Mouse (Mus musculus) lung, embryonic 14.5 days (tissue): ENCODE results near the gene Mfap2. TPM values are rescaled to one million over a fixed set of nuclear protein-coding genes. Genes with fewer than 3 reads are reported as not detected.

Experiments
- ATAC-seq: fragments of 200-750 bp; cut with Nextera tagmentation; 2 replicates; pipeline ENCODE4 v1.8.0; 2017; ENCODE audit warnings: mild to moderate bottlenecking, moderate TSS enrichment, moderate library complexity; ENCODE audit not compliant: insufficient read depth
- DNase-seq: peaks from one replicate; pipeline ENCODE4 v3.0.0-alpha.2; 2015
- H3K27ac ChIP-seq: fragments of 300-500 bp; sonication (generic); 2 replicates; pipeline ENCODE4 v1.5.1; 2014; ENCODE audit warnings: low read depth, mild to moderate bottlenecking, moderate library complexity
- H3K27me3 ChIP-seq: fragments of 300-500 bp; sonication (generic); 2 replicates; pipeline ENCODE4 v1.6.1; 2014; ENCODE audit warnings: low read length, control low read depth; ENCODE audit not compliant: insufficient read depth
- H3K36me3 ChIP-seq: fragments of 300-500 bp; sonication (generic); 2 replicates; pipeline ENCODE4 v1.6.1; 2014; ENCODE audit warnings: control low read depth; ENCODE audit not compliant: insufficient read depth
- H3K4me1 ChIP-seq: fragments of 300-500 bp; sonication (generic); 2 replicates; pipeline ENCODE4 v1.6.1; 2014; ENCODE audit warnings: antibody characterized with exemption, control low read depth; ENCODE audit not compliant: insufficient read depth
- H3K4me2 ChIP-seq: fragments of 300-500 bp; sonication (generic); 2 replicates; pipeline ENCODE4 v1.6.1; 2014; ENCODE audit warnings: mild to moderate bottlenecking
- H3K4me3 ChIP-seq: fragments of 300-500 bp; sonication (generic); 2 replicates; pipeline ENCODE4 v1.5.1; 2014; ENCODE audit warnings: low read depth, low read length
- H3K9ac ChIP-seq: fragments of 300-500 bp; sonication (generic); 2 replicates; pipeline ENCODE4 v1.6.1; 2014
- H3K9me3 ChIP-seq: fragments of 300-500 bp; sonication (generic); 2 replicates; pipeline ENCODE4 v1.6.1; 2016; ENCODE audit warnings: low read depth, low read length, control low read depth
- CTCF ChIP-seq: IDR thresholded peaks from 2 replicates; pipeline ENCODE4 v1.5.1; 2016; ENCODE audit warnings: antibody characterized with exemption, low read depth
- WGBS: fragments of 180-500 bp; shearing (Covaris S2); extraction: QIAGEN DNeasy Blood & Tissue Kit; methylation state at CpG from one replicate; pipeline ENCODE4 v1.1.7; 2014; 5-methylcytosine and 5-hydroxymethylcytosine counted together
- polyA plus RNA-seq: library from polyadenylated mRNA; unstranded; fragments of >200 nt; fragmentation: Nextera tagmentation; extraction: Ambion mirVana; gene quantifications from 2 replicates; pipeline ENCODE4 v1.2.1, GENCODE M21; 2014

The Mfap2 gene
- polyA plus RNA-seq, 1 experiment from 2014 or later: 566 TPM

DNA sequence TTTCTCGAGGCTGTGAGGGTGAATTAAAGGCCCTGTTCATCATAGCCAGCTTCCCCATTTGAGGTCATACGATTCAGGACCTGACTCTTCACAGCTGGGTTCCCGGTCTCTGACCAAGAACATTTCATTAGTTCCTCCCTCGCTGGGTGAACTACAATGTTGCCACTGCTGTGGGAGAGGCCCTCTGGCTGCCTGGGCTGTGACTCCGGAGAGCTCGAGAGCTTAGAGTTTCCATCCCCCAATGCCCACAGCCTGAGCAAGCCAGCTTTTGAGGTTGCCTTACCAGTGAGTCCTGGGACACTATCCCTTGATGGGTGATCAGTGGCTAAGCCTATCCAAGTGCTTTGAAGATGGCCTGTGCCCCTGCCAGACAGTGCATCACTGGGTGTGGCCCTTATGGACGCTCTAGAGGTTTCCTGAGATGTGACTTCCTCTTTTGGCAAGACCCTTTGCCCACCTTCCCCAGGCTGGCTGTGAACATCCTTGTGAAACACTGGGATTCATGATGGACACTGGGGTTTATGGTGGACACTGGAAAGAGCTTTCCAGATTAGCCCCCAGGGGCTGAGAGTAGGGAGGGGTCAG, 21.4 kb upstream of the Mfap2 start:
- no peak for TF ChIP-seq CTCF
- WGBS: 66% methylated on average over 7 of the region's 7 CpGs
- DNase-seq: no peak

GRCm38 (mm10) chr4:140989447-140989846, 20.8 kb upstream of the Mfap2 start:
- no peak for TF ChIP-seq CTCF
- no peak overlapping the region for H3K27ac ChIP-seq
- DNase-seq (no peak), ATAC-seq (no peak)
- no peak overlapping the region for H3K4me2 ChIP-seq
- H3K27me3 ChIP-seq: no peaks in the 10 kb centered on the region
- H3K4me1 ChIP-seq: peaks cover 5% of the 10 kb centered on the region
- no peak overlapping the region for H3K9ac ChIP-seq
- WGBS: 91% methylated on average over 14 of the region's 14 CpGs
- H3K9me3 ChIP-seq: no peaks in the 10 kb centered on the region
- H3K36me3 ChIP-seq: peaks cover 19% of the 10 kb centered on the region
- no peak overlapping the region for H3K4me3 ChIP-seq

More for the DNA sequence above, 21.4 kb upstream of the Mfap2 start:
- no peak overlapping the region for H3K4me2 ChIP-seq
- ATAC-seq: no peak
- peaks cover 14% of the 10 kb centered on the region; the same call in 1 of the 2 replicates for H3K36me3 ChIP-seq
- H3K27ac ChIP-seq: no peak overlapping the region
- H3K9ac ChIP-seq: no peak overlapping the region
- H3K9me3 ChIP-seq: no peaks in the 10 kb centered on the region
- peaks cover 5% of the 10 kb centered on the region for H3K4me1 ChIP-seq
- no peaks in the 10 kb centered on the region for H3K27me3 ChIP-seq
- no peak overlapping the region for H3K4me3 ChIP-seq

DNA sequence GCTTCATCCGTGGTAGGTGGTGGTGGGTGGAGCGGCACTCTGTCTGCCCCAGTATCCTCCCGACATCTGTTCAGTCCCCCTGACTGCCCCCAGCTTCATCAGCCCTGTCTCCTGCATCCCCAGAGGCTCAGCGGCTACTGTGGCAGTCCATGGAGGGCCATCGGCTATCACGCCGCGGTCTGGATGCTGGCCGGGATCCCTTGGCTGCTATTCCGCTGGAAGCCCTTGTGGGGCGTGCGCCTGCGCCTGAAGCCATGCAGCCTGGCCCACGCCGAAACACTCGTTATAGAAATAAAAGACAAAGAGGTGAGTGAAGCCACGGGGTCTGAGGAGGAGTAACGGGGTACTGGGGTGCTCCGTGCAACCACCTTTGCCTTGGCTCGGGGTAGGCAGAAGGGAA, 18.0 kb upstream of the Mfap2 start:
- no peaks in the 10 kb centered on the region for H3K27me3 ChIP-seq
- H3K9ac ChIP-seq: no peak overlapping the region
- no peak overlapping the region for H3K4me2 ChIP-seq
- no peak overlapping the region for H3K27ac ChIP-seq
- H3K4me3 ChIP-seq: no peak overlapping the region
- TF ChIP-seq CTCF: no peak
- peaks cover 45% of the 10 kb centered on the region for H3K36me3 ChIP-seq
- WGBS: 85% methylated on average over 20 of the region's 20 CpGs
- ATAC-seq: no peak
- H3K4me1 ChIP-seq: peaks cover 5% of the 10 kb centered on the region
- no peaks in the 10 kb centered on the region for H3K9me3 ChIP-seq
- no peak for DNase-seq

GRCm38 (mm10) chr4:140993846-140994245, 16.4 kb upstream of the Mfap2 start:
- TF ChIP-seq CTCF: no peak
- H3K4me3 ChIP-seq: no peak overlapping the region
- H3K4me1 ChIP-seq: no peaks in the 10 kb centered on the region
- ATAC-seq (no peak), DNase-seq (no peak)
- WGBS: 73% methylated on average over 8 of the region's 8 CpGs
- H3K36me3 ChIP-seq: peaks cover 58% of the 10 kb centered on the region
- H3K9me3 ChIP-seq: no peaks in the 10 kb centered on the region
- H3K27me3 ChIP-seq: no peaks in the 10 kb centered on the region
- H3K4me2 ChIP-seq: no peak overlapping the region
- no peak overlapping the region for H3K9ac ChIP-seq
- no peak overlapping the region for H3K27ac ChIP-seq

DNA sequence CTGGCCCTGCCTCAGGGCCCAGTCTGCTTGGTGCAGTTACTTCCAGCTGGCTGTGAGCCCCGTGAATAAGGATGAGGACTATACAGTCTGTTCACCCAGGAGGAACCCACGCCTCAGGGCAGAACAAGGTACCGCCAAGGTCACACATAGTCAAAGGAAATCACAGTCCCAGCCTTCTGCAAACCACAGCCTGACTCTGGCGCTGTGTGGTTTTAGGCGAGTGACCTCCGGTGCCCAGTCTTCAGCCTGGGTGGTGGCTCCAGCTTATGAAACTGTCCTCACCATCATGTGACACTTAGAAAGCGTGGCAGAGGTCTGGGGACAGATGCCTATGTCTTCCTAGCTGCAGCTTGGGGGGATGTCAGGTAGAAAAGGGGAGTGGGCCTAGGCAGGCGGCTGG, 14.4 kb upstream of the Mfap2 start:
- DNase-seq: no peak
- 87% methylated on average over 8 of the region's 8 CpGs for WGBS
- Histone ChIP-seq H3K36me3 (peaks cover 75% of the 10 kb centered on the region), H3K4me3 (no peak overlapping the region), H3K9me3 (no peaks in the 10 kb centered on the region), H3K9ac (no peak overlapping the region), H3K27me3 (no peaks in the 10 kb centered on the region), H3K4me1 (no peaks in the 10 kb centered on the region), H3K4me2 (no peak overlapping the region), H3K27ac (no peak overlapping the region)
- no peak for TF ChIP-seq CTCF
- ATAC-seq: no peak

DNA sequence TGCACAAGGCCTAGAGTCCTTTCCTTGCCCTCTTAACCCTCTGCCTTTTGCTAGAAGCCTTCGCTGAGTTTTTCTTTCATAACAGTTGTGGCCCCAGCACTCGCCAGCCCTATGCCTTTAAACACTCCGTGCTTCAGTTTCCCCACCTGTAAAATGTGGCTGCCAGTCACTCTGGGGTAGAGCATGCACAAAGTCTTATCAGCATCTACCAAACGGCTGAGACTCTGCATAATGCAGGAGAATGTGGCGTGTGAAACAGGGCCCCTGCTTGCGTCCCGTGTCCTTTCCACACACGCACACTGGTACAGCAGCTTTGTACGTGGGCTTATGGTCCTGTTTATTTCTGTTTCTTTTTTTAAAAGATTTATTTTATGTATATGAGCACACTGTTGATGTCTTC, 13.4 kb upstream of the Mfap2 start:
- no peak overlapping the region for H3K9ac ChIP-seq
- no peak for ATAC-seq
- no peaks in the 10 kb centered on the region for H3K9me3 ChIP-seq
- H3K36me3 ChIP-seq: peaks cover 85% of the 10 kb centered on the region
- no peak overlapping the region for H3K4me3 ChIP-seq
- no peak overlapping the region for H3K4me2 ChIP-seq
- no peaks in the 10 kb centered on the region for H3K27me3 ChIP-seq
- DNase-seq: no peak
- no peak for TF ChIP-seq CTCF
- WGBS: 92% methylated on average over 9 of the region's 9 CpGs
- H3K4me1 ChIP-seq: no peaks in the 10 kb centered on the region
- no peak overlapping the region for H3K27ac ChIP-seq

GRCm38 (mm10) chr4:141005983-141006382, 4.2 kb upstream of the Mfap2 start:
- Histone ChIP-seq H3K27me3 (no peaks in the 10 kb centered on the region), H3K4me3 (no peak overlapping the region), H3K27ac (no peak overlapping the region), H3K36me3 (peaks cover 65% of the 10 kb centered on the region), H3K9ac (no peak overlapping the region), H3K4me2 (no peak overlapping the region), H3K4me1 (no peaks in the 10 kb centered on the region), H3K9me3 (no peaks in the 10 kb centered on the region)
- DNase-seq (no peak), ATAC-seq (no peak)
- WGBS: 78% methylated on average over 13 of the region's 13 CpGs
- TF ChIP-seq CTCF: peak; percentile 63
